In the genomic region with DNA sequence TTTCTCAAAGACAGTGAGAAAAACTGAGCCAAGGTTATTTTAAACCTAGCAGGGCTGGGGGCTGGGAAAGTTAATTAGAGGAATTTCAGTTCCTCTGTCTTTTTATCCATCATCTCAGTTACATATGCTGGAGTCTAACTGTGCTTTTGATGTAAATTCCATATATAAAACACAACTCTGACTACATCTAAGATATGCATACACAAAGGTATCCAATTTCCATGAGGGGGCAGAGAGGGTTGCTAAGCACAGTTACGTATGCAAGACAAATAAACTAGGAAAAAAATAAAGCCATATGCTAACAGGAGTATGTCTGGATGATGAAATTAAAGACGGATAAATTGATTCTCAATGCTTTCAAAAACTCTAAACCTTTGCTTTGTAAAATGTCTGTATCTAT, we compare ENCODE assay signal across 22 mouse cellular contexts.
"Had no signal": no experiment of that assay in that cellular context is flagged by ENCODE, and none has a peak within 500 bp of the region (broad histone marks: within the 10 kb centered on the region; RNA-seq: fewer than 3 reads in every experiment).

No protein-coding gene starts in this region.

- H3K4me3 ChIP-seq: liver, embryonic 15.5 days; lung, embryonic 15.5 days; midbrain, embryonic 10.5 days; myocyte; neural tube, embryonic 13.5 days; neural tube, embryonic 15.5 days; stomach, embryonic 15.5 days had no signal

- H3K9ac ChIP-seq: liver, embryonic 15.5 days; liver, postnatal 0 days; lung, embryonic 15.5 days; neural tube, embryonic 13.5 days; neural tube, embryonic 15.5 days; stomach, embryonic 15.5 days had no signal

- H3K36me3 ChIP-seq: liver, embryonic 15.5 days; lung, embryonic 15.5 days; midbrain, embryonic 10.5 days; neural tube, embryonic 13.5 days; neural tube, embryonic 15.5 days; stomach, embryonic 15.5 days had no signal

- H3K4me1 ChIP-seq: liver, embryonic 15.5 days; lung, embryonic 15.5 days; neural tube, embryonic 13.5 days; neural tube, embryonic 15.5 days; stomach, embryonic 15.5 days had no signal

- H3K4me2 ChIP-seq: liver, embryonic 15.5 days; lung, embryonic 15.5 days; neural tube, embryonic 13.5 days; neural tube, embryonic 15.5 days; stomach, embryonic 15.5 days had no signal

- H3K27me3 ChIP-seq: liver, embryonic 15.5 days; lung, embryonic 15.5 days; neural tube, embryonic 13.5 days; neural tube, embryonic 15.5 days; stomach, embryonic 15.5 days had no signal

- ATAC-seq: liver, postnatal 0 days; lung, postnatal 0 days; midbrain, embryonic 16.5 days had no signal

- H3K27ac ChIP-seq: liver, embryonic 15.5 days; lung, embryonic 15.5 days; midbrain, embryonic 10.5 days; neural tube, embryonic 13.5 days; neural tube, embryonic 15.5 days; stomach, embryonic 15.5 days; stomach, postnatal 0 days had no signal

- DNase-seq: liver, postnatal 0 days; lung, adult 2 months; lung, postnatal 14 days; lung, postnatal 4 days; midbrain, embryonic 14.5 days; retina, postnatal 1 day; right cerebral cortex, adult 18-20 months; right cerebral cortex, postnatal 25 days; right cerebral cortex, postnatal 4 days; thymus, adult 18-20 months; thymus, postnatal 14 days; thymus, postnatal 36 days had no signal

- H3K9me3 ChIP-seq: liver, embryonic 15.5 days; lung, embryonic 15.5 days; midbrain, embryonic 10.5 days; neural tube, embryonic 13.5 days; neural tube, embryonic 15.5 days; stomach, embryonic 15.5 days had no signal
